Comparison of ENCODE assay signal across 8 mouse cellular contexts in genomic region chr4:44292534-44292933, GRCm38 (mm10). TPM values are rescaled to one million over a fixed set of nuclear protein-coding genes. Genes with fewer than 3 reads are reported as not detected.
A peak's percentile ranks its signal among the peaks of the same experiment; 100 is the strongest.
DNase-seq lines count a peak whose midpoint lies in the region; ATAC-seq and TF ChIP-seq lines count a peak whose summit lies in the region.

No protein-coding gene starts in this region.

- POLR2A ChIA-PET in Patski (lab: Charles Lee), result no interaction called here

- no peak overlapping the region for H3K4me2 ChIP-seq in kidney, postnatal 0 days (ENCODE audit: low read length)
- H3K4me2 ChIP-seq in limb, embryonic 14.5 days (replicated peaks; ENCODE audit: low read depth, low read length, severe bottlenecking), result no peak overlapping the region
- no peak overlapping the region for H3K4me2 ChIP-seq in neural tube, embryonic 13.5 days

- peak; percentile 78 for ATAC-seq in CD4-positive, CD25-positive, alpha-beta regulatory T cell, adult 4 months
- peak; percentile 35 for ATAC-seq in Patski
- no peak for ATAC-seq in kidney, postnatal 0 days (replicated peaks; ENCODE audit: low FRiP score, low read depth)
- no peak for ATAC-seq in limb, embryonic 14.5 days (ENCODE audit: low FRiP score, low read depth)
- ATAC-seq in neural tube, embryonic 13.5 days (ENCODE audit: low read depth), result peak; percentile 84

- TF ChIP-seq CTCF in Patski (IDR thresholded peaks at IDR 0.05), result peak; percentile 68
- peak; percentile 89 for TF ChIP-seq CTCF in kidney, postnatal 0 days (IDR thresholded peaks at IDR 0.05; ENCODE audit: low read depth)

- WGBS in kidney, postnatal 0 days, result 8% methylated on average over 7 of the region's 7 CpGs
- 6% methylated on average over 7 of the region's 7 CpGs for WGBS in limb, embryonic 14.5 days
- 10% methylated on average over 7 of the region's 7 CpGs for WGBS in neural tube, embryonic 13.5 days

- CTCF ChIA-PET in Patski (lab: Charles Lee), result interaction anchor here (1.1 to 1.9 kb wide), 4 partner anchors 9 to 385 kb away, joined by 3 to 6 read pairs (median 3); no protein-coding TSS in a partner anchor

- no peaks in the 10 kb centered on the region for H3K27me3 ChIP-seq in Patski
- no peaks in the 10 kb centered on the region for H3K27me3 ChIP-seq in kidney, postnatal 0 days (ENCODE audit: insufficient read depth, low read length)
- H3K27me3 ChIP-seq in limb, embryonic 14.5 days (ENCODE audit: control insufficient read depth, insufficient read depth, low read length), result no peaks in the 10 kb centered on the region
- H3K27me3 ChIP-seq in neural tube, embryonic 13.5 days, result no peaks in the 10 kb centered on the region

- TF ChIP-seq POLR2A in limb, embryonic 14.5 days (IDR thresholded peaks at IDR 0.05; ENCODE audit: borderline replicate concordance, extremely low read depth, insufficient read depth, insufficient read length), result no peak

- no peak overlapping the region for H3K4me3 ChIP-seq in kidney, postnatal 0 days (replicated peaks; ENCODE audit: low read depth, low read length)
- H3K4me3 ChIP-seq in limb, embryonic 14.5 days (replicated peaks; ENCODE audit: low read length), result no peak overlapping the region
- no peak overlapping the region for H3K4me3 ChIP-seq in neural tube, embryonic 13.5 days

- no peaks in the 10 kb centered on the region for H3K9me3 ChIP-seq in kidney, postnatal 0 days (replicated peaks; ENCODE audit: low read length)
- no peaks in the 10 kb centered on the region for H3K9me3 ChIP-seq in limb, embryonic 14.5 days (ENCODE audit: control insufficient read depth, low read length)
- H3K9me3 ChIP-seq in neural tube, embryonic 13.5 days, result no peaks in the 10 kb centered on the region

- no peaks in the 10 kb centered on the region for H3K4me1 ChIP-seq in kidney, postnatal 0 days (replicated peaks; ENCODE audit: insufficient read depth, low read length)
- H3K4me1 ChIP-seq in limb, embryonic 14.5 days (ENCODE audit: control insufficient read depth, insufficient read depth, low read length), result no peaks in the 10 kb centered on the region
- H3K4me1 ChIP-seq in neural tube, embryonic 13.5 days (replicated peaks), result no peaks in the 10 kb centered on the region

- DNase-seq in Patski (ENCODE audit: low read depth, low spot score), result no peak
- DNase-seq in cerebellum, postnatal 14 days, result peak; percentile 73 to 75
- DNase-seq in frontal cortex, postnatal 25 days (ENCODE audit: low spot score in 2 of 2), result peak; percentile 17 to 56
- DNase-seq in kidney, postnatal 0 days (ENCODE audit: low spot score), result peak; percentile 78
- DNase-seq in limb, embryonic 14.5 days (ENCODE audit: low spot score), result peak; percentile 69
- DNase-seq in testis, postnatal 10 days (ENCODE audit: low spot score), result no peak

- in situ Hi-C loops in Patski (cut with MboI; ENCODE audit: low pct_unique_long_range_greater_than_20kb), result loop anchor here (5.0 kb wide), 1 partner anchor 120 kb away; no protein-coding TSS in a partner anchor

- H3K9ac ChIP-seq in kidney, postnatal 0 days (ENCODE audit: low read depth, low read length), result no peak overlapping the region
- no peak overlapping the region for H3K9ac ChIP-seq in limb, embryonic 14.5 days (ENCODE audit: low read depth, low read length, severe bottlenecking)
- H3K9ac ChIP-seq in neural tube, embryonic 13.5 days, result 0 out of 2 replicates have a peak overlapping the region, but pooled peaks have one; percentile 34

- no peaks in the 10 kb centered on the region for H3K36me3 ChIP-seq in kidney, postnatal 0 days (ENCODE audit: insufficient read depth, low read length)
- H3K36me3 ChIP-seq in limb, embryonic 14.5 days (ENCODE audit: control insufficient read depth, insufficient read depth, low read length), result no peaks in the 10 kb centered on the region
- H3K36me3 ChIP-seq in neural tube, embryonic 13.5 days, result no peaks in the 10 kb centered on the region

- H3K27ac ChIP-seq in kidney, postnatal 0 days, result no peak overlapping the region
- H3K27ac ChIP-seq in limb, embryonic 14.5 days (replicated peaks; ENCODE audit: low read depth, low read length), result no peak overlapping the region
- H3K27ac ChIP-seq in neural tube, embryonic 13.5 days (replicated peaks), result no peak overlapping the region

RNA-seq across cellular contexts. Expression of gene Melk, which starts 8.1 kb away (rescaled TPM):
- polyA plus RNA-seq in CD4-positive, CD25-positive, alpha-beta regulatory T cell, adult 4 months (2017; shearing (Covaris generic)), result 1 to 10 TPM; 5.2 to 8.1 TPM
- 13.7 TPM for polyA plus RNA-seq in Patski (2021)
- polyA plus RNA-seq in kidney, postnatal 0 days (2015; fragmentation: Nextera tagmentation; extraction: Ambion mirVana), result 16.5 and 21.2 TPM in 2 replicates
- polyA plus RNA-seq in limb, embryonic 14.5 days (2012; rRNA removed), result 20.7 and 22.8 TPM in 2 replicates
- polyA plus RNA-seq in limb, embryonic 14.5 days (2014; fragmentation: Nextera tagmentation; extraction: Ambion mirVana), result 29.9 and 31.0 TPM in 2 replicates
- polyA plus RNA-seq in neural tube, embryonic 13.5 days (2015; fragmentation: Nextera tagmentation; extraction: Ambion mirVana), result 7.9 and 10.1 TPM in 2 replicates

RNA-seq across cellular contexts. Expression of gene Rnf38, which starts 58.9 kb away (rescaled TPM):
- 10 to 100 TPM; 27.5 to 27.7 TPM for polyA plus RNA-seq in CD4-positive, CD25-positive, alpha-beta regulatory T cell, adult 4 months (2017; shearing (Covaris generic))
- 26.1 TPM for polyA plus RNA-seq in Patski (2021)
- 13.6 and 14.0 TPM in 2 replicates for polyA plus RNA-seq in kidney, postnatal 0 days (2015; fragmentation: Nextera tagmentation; extraction: Ambion mirVana)
- polyA plus RNA-seq in limb, embryonic 14.5 days (2012; rRNA removed), result 107 and 164 TPM in 2 replicates
- 26.8 and 29.3 TPM in 2 replicates for polyA plus RNA-seq in limb, embryonic 14.5 days (2014; fragmentation: Nextera tagmentation; extraction: Ambion mirVana)
- 34.1 and 36.2 TPM in 2 replicates for polyA plus RNA-seq in neural tube, embryonic 13.5 days (2015; fragmentation: Nextera tagmentation; extraction: Ambion mirVana)

Comparison
In these comparisons a context has a peak if more than half of its experiments do, and no peak if none do; other contexts are left out.
1. ATAC-seq: peak in CD4-positive, CD25-positive, alpha-beta regulatory T cell, adult 4 months (single experiment), Patski (single experiment) and neural tube, embryonic 13.5 days (single experiment); none in kidney, postnatal 0 days (single experiment) and limb, embryonic 14.5 days (single experiment).
2. DNase-seq: peak in cerebellum, postnatal 14 days (2 of 2), frontal cortex, postnatal 25 days (2 of 2), kidney, postnatal 0 days (single experiment) and limb, embryonic 14.5 days (single experiment); none in Patski (single experiment) and testis, postnatal 10 days (single experiment).